ENCODE assay signal across 10 mouse cellular contexts in the genomic region with DNA sequence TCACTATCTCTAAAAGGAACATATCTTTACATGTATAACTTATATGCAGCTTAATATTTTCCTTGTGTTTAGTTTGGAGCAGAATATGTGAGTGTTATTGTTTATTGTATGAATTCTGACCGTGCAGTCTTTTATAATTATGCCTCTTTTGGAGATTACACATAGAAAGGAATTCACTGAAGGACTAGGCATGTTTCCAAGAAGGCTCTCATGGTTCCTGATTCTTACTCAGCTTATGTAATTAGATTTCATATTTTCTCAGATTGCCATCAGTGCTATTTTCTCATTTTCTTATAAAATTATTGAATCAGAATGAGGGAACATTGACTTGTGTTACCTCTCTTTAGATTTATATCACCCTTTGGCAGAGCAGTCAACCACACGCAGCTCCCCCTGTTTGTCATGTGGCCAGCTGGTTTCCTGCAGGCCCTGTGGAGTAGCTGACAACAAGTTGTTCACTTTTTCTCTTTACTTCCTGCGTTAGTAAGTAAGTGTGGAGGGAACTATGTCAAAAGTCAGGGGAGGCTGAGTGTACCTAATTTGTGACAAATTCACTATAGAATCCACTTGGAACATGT.
DNase-seq lines count a peak whose midpoint lies in the region; ATAC-seq and TF ChIP-seq lines count a peak whose summit lies in the region.
"Had no signal": no experiment of that assay in that cellular context is flagged by ENCODE, and none has a peak within 500 bp of the region (broad histone marks: within the 10 kb centered on the region; RNA-seq: fewer than 3 reads in every experiment).

No protein-coding gene starts in this region.

- peak; percentile 80 for DNase-seq in embryonic facial prominence, embryonic 14.5 days (ENCODE audit: low spot score)
- no peak for DNase-seq in embryonic facial prominence, embryonic 10.5 days (ENCODE audit: low spot score)
- DNase-seq in heart, postnatal 4 days: peak; percentile 10
- DNase-seq in urinary bladder, postnatal 36 days (ENCODE audit: low spot score in 2 of 2): no peak
- DNase-seq in adrenal gland, postnatal 25 days: no peak
- no peak for DNase-seq in cerebellum, adult 9-10 months
- DNase-seq: left cerebral cortex, postnatal 4 days had no signal

- WGBS in embryonic facial prominence, embryonic 14.5 days: 22% methylated on average over 3 of the region's 3 CpGs
- WGBS in embryonic facial prominence, embryonic 10.5 days: 74% methylated on average over 3 of the region's 3 CpGs

- H3ac ChIP-seq in C2C12 (ENCODE audit: control insufficient read depth, insufficient read length, low read depth) (no peak overlapping the region), myocyte (ENCODE audit: control insufficient read depth, insufficient read length) (no peak overlapping the region)

- H3K79me2 ChIP-seq in C2C12 (ENCODE audit: control insufficient read depth, insufficient read depth) (no peaks in the 10 kb centered on the region), myocyte (ENCODE audit: control insufficient read depth, insufficient read depth) (no peaks in the 10 kb centered on the region)

- 0 out of 2 replicates have a peak, but pooled peaks cover 3% of the 10 kb centered on the region for H3K4me1 ChIP-seq in embryonic facial prominence, embryonic 14.5 days (ENCODE audit: control insufficient read depth, insufficient read depth, low read length)
- H3K4me1 ChIP-seq in embryonic facial prominence, embryonic 10.5 days: 0 out of 2 replicates have a peak, but pooled peaks cover 6% of the 10 kb centered on the region

- H3K9ac ChIP-seq in embryonic facial prominence, embryonic 14.5 days (ENCODE audit: low read depth, low read length): no peak overlapping the region

- no peak overlapping the region for H3K4me3 ChIP-seq in embryonic facial prominence, embryonic 14.5 days (ENCODE audit: low read depth, low read length)
- no peak overlapping the region for H3K4me3 ChIP-seq in embryonic facial prominence, embryonic 10.5 days
- no peak overlapping the region for H3K4me3 ChIP-seq in C2C12 (ENCODE audit: insufficient read depth, poor library complexity, severe bottlenecking)
- H3K4me3 ChIP-seq in myocyte: no peak overlapping the region
- H3K4me3 ChIP-seq: hindbrain, embryonic 10.5 days had no signal

- H3K4me2 ChIP-seq in embryonic facial prominence, embryonic 14.5 days (ENCODE audit: low read depth, low read length): no peak overlapping the region
- H3K4me2 ChIP-seq in myocyte (ENCODE audit: low read depth): peak overlapping the region; percentile 12

- no peaks in the 10 kb centered on the region for H3K79me3 ChIP-seq in C2C12 (ENCODE audit: low read depth)

- H3K9me3 ChIP-seq in embryonic facial prominence, embryonic 14.5 days (ENCODE audit: control insufficient read depth, low read length): no peaks in the 10 kb centered on the region
- no peaks in the 10 kb centered on the region for H3K9me3 ChIP-seq in embryonic facial prominence, embryonic 10.5 days
- H3K9me3 ChIP-seq: hindbrain, embryonic 10.5 days had no signal

- no peak overlapping the region; the same call in 1 of the 2 replicates for H3K27ac ChIP-seq in embryonic facial prominence, embryonic 14.5 days (replicated peaks; ENCODE audit: low read depth, low read length)
- H3K27ac ChIP-seq in embryonic facial prominence, embryonic 10.5 days (replicated peaks): no peak overlapping the region
- H3K27ac ChIP-seq: hindbrain, embryonic 10.5 days had no signal

- H3K27me3 ChIP-seq in embryonic facial prominence, embryonic 14.5 days (replicated peaks; ENCODE audit: control insufficient read depth, insufficient read depth, low read length): no peaks in the 10 kb centered on the region
- no peaks in the 10 kb centered on the region for H3K27me3 ChIP-seq in embryonic facial prominence, embryonic 10.5 days (replicated peaks; ENCODE audit: low read depth, poor library complexity, severe bottlenecking)
- no peaks in the 10 kb centered on the region for H3K27me3 ChIP-seq in C2C12 (ENCODE audit: control insufficient read depth, insufficient read depth, insufficient read length)
- no peaks in the 10 kb centered on the region for H3K27me3 ChIP-seq in myocyte (ENCODE audit: control insufficient read depth, insufficient read depth, insufficient read length)

- no peaks in the 10 kb centered on the region for H3K36me3 ChIP-seq in embryonic facial prominence, embryonic 14.5 days (ENCODE audit: control insufficient read depth, insufficient read depth, low read length)
- H3K36me3 ChIP-seq in embryonic facial prominence, embryonic 10.5 days (replicated peaks): no peaks in the 10 kb centered on the region
- H3K36me3 ChIP-seq in C2C12 (ENCODE audit: control insufficient read depth, insufficient read depth) (no peaks in the 10 kb centered on the region), myocyte (ENCODE audit: control insufficient read depth, insufficient read depth) (no peaks in the 10 kb centered on the region)
- H3K36me3 ChIP-seq: hindbrain, embryonic 10.5 days had no signal

- ATAC-seq in embryonic facial prominence, embryonic 14.5 days (ENCODE audit: low read depth): peak; percentile 18; the same call in 1 of the 2 replicates

- TF ChIP-seq CTCF in C2C12 (IDR thresholded peaks at IDR 0.05; ENCODE audit: control insufficient read depth, insufficient read depth, insufficient read length): no peak

- TF ChIP-seq POLR2A in myocyte (IDR thresholded peaks at IDR 0.05; ENCODE audit: insufficient read length, low read depth): no peak

TF ChIP-seq in C2C12, 6 proteins besides CTCF, POLR2A, EP300 and RAD21:
- TF ChIP-seq USF1 (IDR thresholded peaks at IDR 0.05; ENCODE audit: low read depth): peak; percentile 37
- TF ChIP-seq MYOG (IDR thresholded peaks at IDR 0.05; ENCODE audit: control insufficient read depth, extremely low read depth, insufficient read length): no peak

TF ChIP-seq in myocyte, 11 proteins besides CTCF, POLR2A, EP300 and RAD21:
- no peak for TF ChIP-seq TCF12 (IDR thresholded peaks at IDR 0.05; ENCODE audit: insufficient read depth, poor library complexity, severe bottlenecking)
- TF ChIP-seq MAX (IDR thresholded peaks at IDR 0.05; ENCODE audit: low read depth): no peak
- peak; percentile 52 for TF ChIP-seq USF1 (IDR thresholded peaks at IDR 0.05; ENCODE audit: low read depth)
- no peak for TF ChIP-seq MYOG (IDR thresholded peaks at IDR 0.05; ENCODE audit: control insufficient read depth in 1 of 3, insufficient read depth in 1 of 3, insufficient read length in 2 of 3, low read depth in 2 of 3)
- no peak for TF ChIP-seq POLR2AphosphoS2 (IDR thresholded peaks at IDR 0.05; ENCODE audit: insufficient read length, low read depth)
- TF ChIP-seq SRF (IDR thresholded peaks at IDR 0.05; ENCODE audit: control insufficient read depth, insufficient read length, low read depth): no peak
- TF ChIP-seq CEBPB (IDR thresholded peaks at IDR 0.05; ENCODE audit: insufficient read depth, poor library complexity, severe bottlenecking): no peak
- no peak for TF ChIP-seq E2F4 (IDR thresholded peaks at IDR 0.05; ENCODE audit: insufficient read depth)
- no peak for TF ChIP-seq REST (IDR thresholded peaks at IDR 0.05; ENCODE audit: insufficient read depth, insufficient read length)
- TF ChIP-seq MYOD1 (IDR thresholded peaks at IDR 0.05; ENCODE audit: control insufficient read depth in 1 of 3, insufficient read length in 2 of 3, low read depth in 2 of 3): peak in 1 of 3 experiments; percentile 8
- no peak for TF ChIP-seq TCF3 (IDR thresholded peaks at IDR 0.05; ENCODE audit: insufficient read length, low read depth)

Comparison
In these comparisons a context has a peak if more than half of its experiments do, and no peak if none do; other contexts are left out.
1. DNase-seq: peak in embryonic facial prominence, embryonic 14.5 days (single experiment) and heart, postnatal 4 days (single experiment); none in embryonic facial prominence, embryonic 10.5 days (single experiment), urinary bladder, postnatal 36 days (0 of 2), adrenal gland, postnatal 25 days (single experiment) and cerebellum, adult 9-10 months (single experiment).